Mouse (Mus musculus) kidney, postnatal 4 days (tissue): Measurements from ENCODE around the gene Ano6.

Source experiments
- DNase-seq, 2 experiments: peaks; one replicate each; pipeline ENCODE4 v3.0.0; 2021; ENCODE audit warnings: mixed read lengths in 2 of 2

The Ano6 gene

GRCm38 (mm10) chr15:95790529-95791071 lies at the start of gene Ano6:
Gene Ano6, plus strand, starts transcription at chr15:95790843.
- peak; percentile 94 to 97 for DNase-seq

- no peak for DNase-seq
Measured at GRCm38 (mm10) chr15:95742955-95743354, 47.7 kb upstream of the Ano6 start.

- DNase-seq = peak in 1 of 2 experiments; percentile 20
Measured at GRCm38 (mm10) chr15:95743856-95744255, 46.8 kb upstream of the Ano6 start.

- no peak for DNase-seq
Measured at GRCm38 (mm10) chr15:95745346-95746106, 45.1 kb upstream of the Ano6 start.

- peak in 1 of 2 experiments; percentile 32 for DNase-seq
Measured at GRCm38 (mm10) chr15:95746513-95746912, 44.1 kb upstream of the Ano6 start.

GRCm38 (mm10) chr15:95746955-95747931 lies 43.4 kb upstream of the Ano6 start:
- DNase-seq = peak; percentile 59 to 75

- no peak for DNase-seq
Measured at GRCm38 (mm10) chr15:95749216-95749615, 41.4 kb upstream of the Ano6 start.

GRCm38 (mm10) chr15:95750038-95750437 lies 40.6 kb upstream of the Ano6 start:
- DNase-seq = no peak

- peak; percentile 56 to 65 for DNase-seq
Measured at GRCm38 (mm10) chr15:95751832-95752676, 38.6 kb upstream of the Ano6 start.

GRCm38 (mm10) chr15:95752677-95753019 lies 38.0 kb upstream of the Ano6 start:
- DNase-seq = no peak

GRCm38 (mm10) chr15:95753031-95753430 lies 37.6 kb upstream of the Ano6 start:
- no peak for DNase-seq

- DNase-seq = peak; percentile 88 to 92
Measured at GRCm38 (mm10) chr15:95757169-95757568, 33.5 kb upstream of the Ano6 start.

- no peak for DNase-seq
Measured at GRCm38 (mm10) chr15:95758069-95758468, 32.6 kb upstream of the Ano6 start.

- DNase-seq = no peak
Measured at GRCm38 (mm10) chr15:95758696-95759434, 31.8 kb upstream of the Ano6 start.

GRCm38 (mm10) chr15:95759857-95760256 lies 30.8 kb upstream of the Ano6 start:
- no peak for DNase-seq

GRCm38 (mm10) chr15:95761420-95761819 lies 29.2 kb upstream of the Ano6 start:
- no peak for DNase-seq

GRCm38 (mm10) chr15:95762661-95763303 lies 27.9 kb upstream of the Ano6 start:
- peak; percentile 90 to 91 for DNase-seq

GRCm38 (mm10) chr15:95763464-95763863 lies 27.2 kb upstream of the Ano6 start:
- DNase-seq = no peak

GRCm38 (mm10) chr15:95765271-95765670 lies 25.4 kb upstream of the Ano6 start:
- no peak for DNase-seq

GRCm38 (mm10) chr15:95765936-95766335 lies 24.7 kb upstream of the Ano6 start:
- DNase-seq = no peak

- peak in 1 of 2 experiments; percentile 27 for DNase-seq
Measured at GRCm38 (mm10) chr15:95767825-95768224, 22.8 kb upstream of the Ano6 start.
